Mouse (Mus musculus) mouse embryonic stem cell (cell line): ENCODE measurements around the gene Helq.

Experiments
- in situ Hi-C, 2 experiments: fragments of 300-500 bp; cut with MboI; formaldehyde crosslinking; loops; 1 replicate in 1 of 2; 3 replicates in 1 of 2; pipeline ENCODE4 v1.14.3; 2019 to 2020; ENCODE audit warnings: low sequenced_read_pairs in 2 of 2, low pct_unique_long_range_greater_than_20kb in 1 of 2, mixed read lengths in 1 of 2; ENCODE audit not compliant: unreplicated experiment in 1 of 2

The Helq gene

GRCm38 (mm10) chr5:100798165-100798860, at the start of gene Helq, which contains the start of gene Mrps18c:
Helq (minus strand) TSS chr5:100798598.
Mrps18c (plus strand) TSS chr5:100798627.
- in situ Hi-C loops = loop anchor here in 1 of 2 experiments (25.0 kb wide), 1 partner anchor 411 kb away; no protein-coding TSS in a partner anchor

GRCm38 (mm10) chr5:100847143-100847542, 48.7 kb upstream of the Helq start:
- in situ Hi-C loops = loop anchor here in 1 of 2 experiments (10.0 kb wide), 1 partner anchor 818 kb away; the partner anchor contains the start of gene Nkx6-1

GRCm38 (mm10) chr5:100846599-100846920, 48.2 kb upstream of the Helq start:
- in situ Hi-C loops = loop anchor here in 1 of 2 experiments (10.0 kb wide), 1 partner anchor 818 kb away; the partner anchor contains the start of gene Nkx6-1

- in situ Hi-C loops = loop anchor here in 1 of 2 experiments (10.0 kb wide), 1 partner anchor 819 kb away; the partner anchor contains the start of gene Nkx6-1
These were observed 47.6 kb upstream of the Helq start for GRCm38 (mm10) chr5:100845848-100846598.

GRCm38 (mm10) chr5:100845485-100845847, 47.1 kb upstream of the Helq start, which contains the start of gene Gpat3:
Gpat3 (plus strand) TSS chr5:100845713.
- in situ Hi-C loops = loop anchor here in 1 of 2 experiments (10.0 kb wide), 1 partner anchor 819 kb away; the partner anchor contains the start of gene Nkx6-1

GRCm38 (mm10) chr5:100844485-100844884, 46.1 kb upstream of the Helq start:
- in situ Hi-C loops = loop anchor here in 1 of 2 experiments (10.0 kb wide), 1 partner anchor 820 kb away; the partner anchor contains the start of gene Nkx6-1

- in situ Hi-C loops = no loop called here
These were observed 39.5 kb upstream of the Helq start for GRCm38 (mm10) chr5:100837907-100838306.

GRCm38 (mm10) chr5:100835862-100836538, 37.6 kb upstream of the Helq start:
- in situ Hi-C loops = no loop called here

GRCm38 (mm10) chr5:100833841-100834240, 35.4 kb upstream of the Helq start:
- in situ Hi-C loops = loop anchor here in 1 of 2 experiments (5.0 kb wide), 1 partner anchor 78 kb away; no protein-coding TSS in a partner anchor

- in situ Hi-C loops = loop anchor here in 1 of 2 experiments (5.0 kb wide), 1 partner anchor 80 kb away; no protein-coding TSS in a partner anchor
These were observed 34.3 kb upstream of the Helq start for GRCm38 (mm10) chr5:100832680-100833079.

- in situ Hi-C loops = no loop called here
These were observed 30.3 kb upstream of the Helq start for GRCm38 (mm10) chr5:100828701-100829100.

- in situ Hi-C loops = no loop called here
These were observed 28.1 kb upstream of the Helq start for GRCm38 (mm10) chr5:100826531-100826930.

- in situ Hi-C loops = no loop called here
These were observed 27.6 kb upstream of the Helq start for GRCm38 (mm10) chr5:100825975-100826374.

- in situ Hi-C loops = loop anchor here in 1 of 2 experiments (5.0 kb wide), 1 partner anchor 89 kb away; no protein-coding TSS in a partner anchor
These were observed 24.4 kb upstream of the Helq start for GRCm38 (mm10) chr5:100822826-100823225.

GRCm38 (mm10) chr5:100821375-100821774, 23.0 kb upstream of the Helq start:
- in situ Hi-C loops = loop anchor here in 1 of 2 experiments (5.0 kb wide), 1 partner anchor 91 kb away; no protein-coding TSS in a partner anchor

- in situ Hi-C loops = loop anchor here in 1 of 2 experiments (5.0 kb wide), 1 partner anchor 92 kb away; no protein-coding TSS in a partner anchor
These were observed 22.2 kb upstream of the Helq start, which contains the start of gene Abraxas1 for GRCm38 (mm10) chr5:100820483-100821184. Abraxas1 (minus strand) TSS chr5:100820965.

GRCm38 (mm10) chr5:100819568-100820480, 21.4 kb upstream of the Helq start:
- in situ Hi-C loops = loop anchor here in 1 of 2 experiments (5.0 kb wide), 1 partner anchor 92 kb away; no protein-coding TSS in a partner anchor
